Mouse (Mus musculus) limb, embryonic 14.5 days (tissue): ENCODE measurements around the gene Gtf2f2. TPM values are rescaled to one million over a fixed set of nuclear protein-coding genes. Genes with fewer than 3 reads are reported as not detected.
A peak's percentile ranks its signal among the peaks of the same experiment; 100 is the strongest.
"Not testable (repeated sequence)": the region's sequence is repeated elsewhere in the genome, so short reads cannot be mapped to it uniquely, and the experiment has no call there.

ENCODE experiments used
- ATAC-seq: fragments of 200-750 bp; cut with Nextera tagmentation; 2 replicates; pipeline ENCODE4 v1.8.0; 2017; ENCODE audit warnings: low read depth, moderate number of reproducible peaks, moderate TSS enrichment; ENCODE audit not compliant: low FRiP score
- DNase-seq: peaks from one replicate; pipeline ENCODE4 v3.0.0-alpha.2; 2015; ENCODE audit warnings: low spot score
- H3K27ac ChIP-seq: fragments of 300-500 bp; sonication (generic); replicated peaks from 2 replicates; pipeline ENCODE4 v1.5.1; 2014; ENCODE audit warnings: low read depth, mild to moderate bottlenecking, low read length, moderate library complexity, mixed read lengths
- H3K27me3 ChIP-seq: fragments of 300-500 bp; sonication (generic); 2 replicates; pipeline ENCODE4 v1.6.1; 2014; ENCODE audit warnings: low read length, mixed read lengths; ENCODE audit not compliant: control insufficient read depth, insufficient read depth
- H3K36me3 ChIP-seq: fragments of 300-500 bp; sonication (generic); 2 replicates; pipeline ENCODE4 v1.6.1; 2014; ENCODE audit warnings: mild to moderate bottlenecking, low read length, moderate library complexity, mixed read lengths; ENCODE audit not compliant: control insufficient read depth, insufficient read depth
- H3K4me1 ChIP-seq: fragments of 300-500 bp; sonication (generic); 2 replicates; pipeline ENCODE4 v1.6.1; 2014; ENCODE audit warnings: antibody characterized with exemption, low read length, mixed read lengths; ENCODE audit not compliant: control insufficient read depth, insufficient read depth
- H3K4me2 ChIP-seq: fragments of 300-500 bp; sonication (generic); replicated peaks from 2 replicates; pipeline ENCODE4 v1.6.1; 2014; ENCODE audit warnings: low read depth, mild to moderate bottlenecking, low read length, moderate library complexity; ENCODE audit not compliant: severe bottlenecking
- H3K4me3 ChIP-seq: fragments of 300-500 bp; sonication (generic); replicated peaks from 2 replicates; pipeline ENCODE4 v1.5.1; 2014; ENCODE audit warnings: low read length
- H3K9ac ChIP-seq: fragments of 300-500 bp; sonication (generic); 2 replicates; pipeline ENCODE4 v1.6.1; 2014; ENCODE audit warnings: mild to moderate bottlenecking, low read depth, low read length, moderate library complexity; ENCODE audit not compliant: severe bottlenecking
- H3K9me3 ChIP-seq: fragments of 300-500 bp; sonication (generic); 2 replicates; pipeline ENCODE4 v1.6.1; 2016; ENCODE audit warnings: low read length; ENCODE audit not compliant: control insufficient read depth
- POLR2A ChIP-seq: fragments of 200-500 bp; IDR thresholded peaks from 2 replicates; pipeline ENCODE4 v1.8.0; 2012; ENCODE audit warnings: inconsistent platforms, mild to moderate bottlenecking, moderate library complexity, borderline replicate concordance; ENCODE audit not compliant: insufficient read depth, insufficient read length; ENCODE audit errors: extremely low read depth
- WGBS: fragments of 180-500 bp; shearing (Covaris S2); extraction: QIAGEN DNeasy Blood & Tissue Kit; methylation state at CpG from one replicate; pipeline ENCODE4 v1.1.7; 2014; 5-methylcytosine and 5-hydroxymethylcytosine counted together
- polyA plus RNA-seq, 2 experiments: library from polyadenylated mRNA; depleted of rRNA in 1 of 2; stranded (reverse) in 1 of 2; unstranded in 1 of 2; fragments of >200 nt; fragmentation: Nextera tagmentation in 1 of 2; extraction: Ambion mirVana in 1 of 2; gene quantifications; 2 replicates each; pipeline versions ENCODE4 v1.2.1 to v1.2.3; 2012 to 2014

The Gtf2f2 gene
- polyA plus RNA-seq, 2 experiments = 22.1 to 34.7 TPM

DNA sequence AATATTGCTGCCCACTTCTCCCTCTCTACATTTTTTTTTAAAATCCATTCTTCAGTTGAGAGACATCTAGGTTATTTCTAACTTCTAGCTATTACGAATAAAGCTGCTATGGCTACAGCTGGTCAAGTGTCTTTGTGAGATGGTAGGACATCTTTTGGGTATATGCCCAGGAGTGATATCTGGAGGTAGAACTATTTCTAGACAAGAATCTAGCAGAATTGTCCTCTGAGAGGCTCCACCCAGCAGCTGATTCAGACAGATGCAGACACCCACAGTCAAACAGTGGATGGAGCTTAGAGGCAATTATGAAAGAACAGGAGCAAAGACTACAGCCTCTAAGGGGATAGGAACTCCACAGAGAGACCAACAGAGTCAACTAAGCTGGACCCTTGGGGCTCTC is 69.2 kb downstream of the Gtf2f2 start:
- no peaks in the 10 kb centered on the region for H3K27me3 ChIP-seq
- no peaks in the 10 kb centered on the region for H3K9me3 ChIP-seq
- DNase-seq (no peak), ATAC-seq (no peak)
- H3K4me2 ChIP-seq = no peak overlapping the region
- no peaks in the 10 kb centered on the region for H3K4me1 ChIP-seq
- H3K36me3 ChIP-seq = no peaks in the 10 kb centered on the region; the same call in 1 of the 2 replicates
- H3K27ac ChIP-seq = no peak overlapping the region
- H3K4me3 ChIP-seq = no peak overlapping the region
- WGBS = 95% methylated on average over 1 of the region's 1 CpGs
- H3K9ac ChIP-seq = no peak overlapping the region
- no peak for TF ChIP-seq POLR2A

DNA sequence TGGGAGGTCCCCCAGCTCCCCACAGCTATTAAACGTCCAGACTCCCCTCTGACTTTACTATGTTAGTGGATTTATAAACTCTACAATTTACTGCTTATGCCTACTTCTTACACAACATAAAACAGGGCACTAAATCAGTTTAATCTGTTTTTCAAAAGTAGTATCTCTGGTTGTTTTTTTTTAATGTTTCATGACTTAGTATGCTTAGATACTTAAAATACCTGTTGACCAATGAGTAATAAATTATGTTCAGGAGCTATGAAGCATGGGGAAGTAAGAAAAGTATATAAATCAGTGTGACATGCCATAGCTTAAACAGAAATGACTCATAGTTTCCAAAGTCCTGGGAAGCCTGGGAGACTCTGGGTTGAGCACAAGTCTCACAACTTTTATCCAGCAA is 73.0 kb downstream of the Gtf2f2 start:
- ATAC-seq = no peak
- no peak overlapping the region for H3K4me3 ChIP-seq
- H3K36me3 ChIP-seq = no peaks in the 10 kb centered on the region
- peak; percentile 17 for DNase-seq
- no peak for TF ChIP-seq POLR2A
- no peaks in the 10 kb centered on the region for H3K27me3 ChIP-seq
- H3K27ac ChIP-seq = no peak overlapping the region
- 18% methylated on average over 1 of the region's 1 CpGs for WGBS
- no peak overlapping the region for H3K4me2 ChIP-seq
- no peak overlapping the region for H3K9ac ChIP-seq
- H3K9me3 ChIP-seq = no peaks in the 10 kb centered on the region
- H3K4me1 ChIP-seq = no peaks in the 10 kb centered on the region

DNA sequence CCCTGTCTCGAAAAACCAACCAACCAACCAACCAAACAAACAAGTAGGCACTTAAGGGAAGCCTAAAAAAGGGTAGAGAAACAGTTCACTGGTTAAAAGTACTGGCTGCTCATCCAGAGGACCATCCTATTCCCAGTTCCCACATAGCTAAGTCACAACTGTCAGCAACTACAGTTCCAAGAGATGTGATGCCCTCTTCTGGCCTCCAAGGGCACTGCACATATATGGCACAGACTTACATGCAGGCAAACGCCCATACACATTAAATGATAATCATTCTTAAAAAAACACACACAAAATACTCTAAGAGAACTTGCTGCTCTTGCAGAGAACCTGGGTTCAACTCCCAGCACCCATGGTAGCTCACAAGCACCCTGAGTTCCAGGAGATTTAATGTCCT is 76.3 kb downstream of the Gtf2f2 start:
- Histone ChIP-seq H3K9ac (no peak overlapping the region), H3K4me2 (no peak overlapping the region), H3K4me1 (no peaks in the 10 kb centered on the region), H3K36me3 (no peaks in the 10 kb centered on the region), H3K27ac (no peak overlapping the region), H3K27me3 (no peaks in the 10 kb centered on the region), H3K4me3 (no peak overlapping the region), H3K9me3 (no peaks in the 10 kb centered on the region)
- DNase-seq (no peak), ATAC-seq (no peak)
- TF ChIP-seq POLR2A = no peak
- 96% methylated on average over 2 of the region's 2 CpGs for WGBS

DNA sequence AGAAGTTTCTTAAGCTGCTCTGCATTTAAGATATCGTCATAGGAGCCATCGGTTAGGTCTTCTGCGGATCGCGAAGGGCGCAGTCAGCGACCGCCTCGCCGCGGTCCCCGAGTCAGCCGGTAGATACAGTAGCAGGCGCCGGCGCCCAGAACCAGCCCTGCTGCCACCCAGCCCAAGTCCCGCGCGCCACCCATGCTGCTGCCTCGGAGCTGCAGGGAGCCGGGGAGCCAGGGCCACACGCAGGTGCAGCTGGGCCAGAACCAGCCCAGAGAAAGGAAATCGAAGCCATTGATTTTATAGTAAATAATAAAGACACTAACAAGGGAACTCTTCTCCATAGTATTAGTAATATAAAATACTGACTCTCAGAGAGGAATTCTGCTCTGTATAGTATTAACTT is 79.4 kb downstream of the Gtf2f2 start:
- Histone ChIP-seq H3K27ac (no peak overlapping the region), H3K36me3 (no peaks in the 10 kb centered on the region), H3K4me3 (no peak overlapping the region), H3K9ac (no peak overlapping the region), H3K4me1 (no peaks in the 10 kb centered on the region), H3K4me2 (no peak overlapping the region), H3K27me3 (no peaks in the 10 kb centered on the region), H3K9me3 (no peaks in the 10 kb centered on the region)
- ATAC-seq (no peak), DNase-seq (no peak)
- TF ChIP-seq POLR2A = no peak
- WGBS = 96% methylated on average over 23 of the region's 23 CpGs

DNA sequence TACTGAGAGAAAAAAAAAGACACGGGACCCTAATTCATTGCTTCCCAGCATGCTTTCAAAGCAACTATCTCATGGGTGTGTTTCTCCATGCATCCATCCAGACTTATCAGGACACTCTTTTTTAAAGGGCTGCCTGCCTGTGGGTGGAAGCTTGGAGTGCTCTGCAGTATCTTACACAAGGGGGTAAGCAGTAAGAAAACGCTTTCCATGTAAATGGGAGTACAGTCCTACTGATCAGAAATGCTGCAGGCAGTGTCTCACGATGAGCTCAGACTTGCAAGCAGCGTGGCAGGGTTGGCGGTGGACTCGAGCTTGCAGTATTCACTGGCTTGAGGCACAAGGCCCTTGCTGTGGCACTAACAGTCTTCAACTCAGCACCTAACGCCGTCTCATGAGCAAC is 81.0 kb downstream of the Gtf2f2 start:
- H3K4me3 ChIP-seq, DNase-seq, H3K9me3 ChIP-seq, H3K4me2 ChIP-seq, H3K36me3 ChIP-seq, H3K4me1 ChIP-seq, ATAC-seq, H3K27ac ChIP-seq, H3K27me3 ChIP-seq, H3K9ac ChIP-seq: not testable (repeated sequence)
- WGBS = 79% methylated on average over 8 of the region's 8 CpGs
